Mouse (Mus musculus): ENCODE data around the gene Adgrb2.

DNA sequence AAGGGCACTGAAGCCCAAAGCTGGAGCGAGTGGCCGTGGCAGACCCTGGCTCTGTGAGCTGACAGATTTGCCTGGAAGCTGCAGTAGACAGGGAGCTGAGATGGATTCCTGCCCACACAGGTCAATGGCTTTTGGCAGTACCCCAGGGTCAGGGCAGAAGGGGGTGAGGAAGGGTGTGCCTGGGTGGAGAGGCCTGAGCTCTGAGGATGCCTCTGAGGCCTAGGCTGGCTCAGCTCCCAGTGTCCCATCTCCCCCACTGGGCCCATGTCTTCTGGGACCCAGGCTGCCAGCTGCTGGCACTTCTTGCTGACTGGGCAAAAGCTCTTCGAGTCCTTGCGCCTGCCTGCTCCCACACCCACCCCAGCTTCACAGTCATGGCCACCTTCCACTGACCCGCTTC, 8.5 kb downstream of the Adgrb2 start:
- TF ChIP-seq CTCF (IDR thresholded peaks at IDR 0.05; ENCODE audit: extremely low read depth, insufficient read length, insufficient replicate concordance, low read depth, low read length) (no peak), POLR2A (IDR thresholded peaks at IDR 0.05; ENCODE audit: low read depth, low read length) (no peak)

Data from small intestine, adult 2 months (tissue).